Mouse (Mus musculus) v-Abl transformed pro-B cells (cell line): ENCODE measurements around the gene Ugt1a6b.

ENCODE experiments used
- in situ Hi-C, 2 experiments: fragments of 400-800 bp; cut with MboI; formaldehyde crosslinking; loops; one replicate each; pipeline ENCODE4 v1.15.1; 2025; ENCODE audit not compliant: unreplicated experiment in 2 of 2

Gene Ugt1a6b

GRCm38 (mm10) chr1:88179657-88180056, 76.6 kb downstream of the Ugt1a6b start:
- in situ Hi-C loops, result no loop called here

GRCm38 (mm10) chr1:88186325-88186935, 83.4 kb downstream of the Ugt1a6b start:
- in situ Hi-C loops, result no loop called here

GRCm38 (mm10) chr1:88192136-88192535, 89.1 kb downstream of the Ugt1a6b start:
- in situ Hi-C loops, result no loop called here

- in situ Hi-C loops, result no loop called here
These were observed 92.6 kb downstream of the Ugt1a6b start for GRCm38 (mm10) chr1:88195687-88196086.

GRCm38 (mm10) chr1:88197443-88197842, 94.4 kb downstream of the Ugt1a6b start:
- in situ Hi-C loops, result no loop called here

GRCm38 (mm10) chr1:88199996-88200395, 96.9 kb downstream of the Ugt1a6b start:
- in situ Hi-C loops, result no loop called here

- in situ Hi-C loops, result no loop called here
These were observed 97.4 kb downstream of the Ugt1a6b start, which contains the start of gene Ugt1a2 for GRCm38 (mm10) chr1:88200456-88200855. TSS of gene Ugt1a2 (plus strand) at chr1:88200601.

- in situ Hi-C loops, result no loop called here
These were observed 102.4 kb downstream of the Ugt1a6b start, which contains the start of gene Dnajb3 for GRCm38 (mm10) chr1:88205294-88205922. TSS of gene Dnajb3 (minus strand) at chr1:88205782.

GRCm38 (mm10) chr1:88206843-88207479, 103.9 kb downstream of the Ugt1a6b start:
- in situ Hi-C loops, result no loop called here

- in situ Hi-C loops, result no loop called here
These were observed 108.8 kb downstream of the Ugt1a6b start, which contains the start of gene Ugt1a1 for GRCm38 (mm10) chr1:88211812-88212211. TSS of gene Ugt1a1 (plus strand) at chr1:88211959.

GRCm38 (mm10) chr1:88212341-88213045, 109.4 kb downstream of the Ugt1a6b start:
- in situ Hi-C loops, result no loop called here

- in situ Hi-C loops, result no loop called here
These were observed 110.0 kb downstream of the Ugt1a6b start for GRCm38 (mm10) chr1:88213061-88213460.

GRCm38 (mm10) chr1:88213766-88214461, 110.9 kb downstream of the Ugt1a6b start:
- in situ Hi-C loops, result no loop called here

GRCm38 (mm10) chr1:88214462-88214952, 111.5 kb downstream of the Ugt1a6b start:
- in situ Hi-C loops, result no loop called here

- in situ Hi-C loops, result no loop called here
These were observed 112.7 kb downstream of the Ugt1a6b start for GRCm38 (mm10) chr1:88215466-88216380.

- in situ Hi-C loops, result no loop called here
These were observed 113.5 kb downstream of the Ugt1a6b start for GRCm38 (mm10) chr1:88216551-88216950.

GRCm38 (mm10) chr1:88217144-88217543, 114.1 kb downstream of the Ugt1a6b start:
- in situ Hi-C loops, result no loop called here

GRCm38 (mm10) chr1:88217576-88217975, 114.5 kb downstream of the Ugt1a6b start:
- in situ Hi-C loops, result no loop called here

- in situ Hi-C loops, result no loop called here
These were observed 115.0 kb downstream of the Ugt1a6b start for GRCm38 (mm10) chr1:88218051-88218450.
